ENCODE assay signal across 9 mouse cellular contexts in the genomic region with DNA sequence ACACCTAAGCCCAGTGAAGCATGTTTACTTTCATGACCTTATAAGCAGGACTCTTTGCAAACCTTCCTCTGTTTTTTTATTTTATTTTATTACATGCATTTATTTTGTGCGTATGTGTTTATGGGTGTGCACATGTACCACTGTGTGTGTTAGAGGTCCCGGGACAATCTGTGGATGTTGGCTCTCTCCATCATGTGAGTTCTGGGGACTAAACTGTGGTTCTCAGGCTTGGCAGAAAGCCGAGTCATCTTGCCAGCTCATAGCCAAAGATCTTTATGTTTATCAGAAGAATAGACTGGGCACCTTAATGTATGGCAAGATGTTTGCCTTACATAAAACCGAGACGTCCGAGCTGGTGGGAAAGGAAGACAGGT. TPM values are rescaled to one million over a fixed set of nuclear protein-coding genes. Genes with fewer than 3 reads are reported as not detected.
A peak's percentile ranks its signal among the peaks of the same experiment; 100 is the strongest.
DNase-seq lines count a peak whose midpoint lies in the region; ATAC-seq lines count a peak whose summit lies in the region.
"Had no signal": no experiment of that assay in that cellular context is flagged by ENCODE, and none has a peak within 500 bp of the region (broad histone marks: within the 10 kb centered on the region; RNA-seq: fewer than 3 reads in every experiment).

No protein-coding gene starts in this region.

- H3K4me2 ChIP-seq in kidney, embryonic 15.5 days: peak overlapping the region; percentile 41; the same call in 1 of the 2 replicates
- peak overlapping the region; percentile 35 for H3K4me2 ChIP-seq in embryonic facial prominence, embryonic 15.5 days (replicated peaks)
- no peak overlapping the region; the same call in 1 of the 2 replicates for H3K4me2 ChIP-seq in midbrain, embryonic 12.5 days (replicated peaks)

- no peaks in the 10 kb centered on the region for H3K27me3 ChIP-seq in kidney, embryonic 15.5 days
- no peaks in the 10 kb centered on the region for H3K27me3 ChIP-seq in embryonic facial prominence, embryonic 15.5 days
- peaks cover 11% of the 10 kb centered on the region; the same call in 1 of the 2 replicates for H3K27me3 ChIP-seq in midbrain, embryonic 12.5 days

- 61% methylated on average over 6 of the region's 6 CpGs for WGBS in kidney, embryonic 15.5 days
- 29% methylated on average over 6 of the region's 6 CpGs for WGBS in embryonic facial prominence, embryonic 15.5 days
- WGBS in midbrain, embryonic 12.5 days: 59% methylated on average over 6 of the region's 6 CpGs

- H3K9ac ChIP-seq in kidney, embryonic 15.5 days: no peak overlapping the region
- H3K9ac ChIP-seq in embryonic facial prominence, embryonic 15.5 days: no peak overlapping the region
- H3K9ac ChIP-seq in midbrain, embryonic 12.5 days (replicated peaks): no peak overlapping the region

- H3K4me3 ChIP-seq in kidney, embryonic 15.5 days (replicated peaks): no peak overlapping the region
- no peak overlapping the region for H3K4me3 ChIP-seq in embryonic facial prominence, embryonic 15.5 days (replicated peaks)
- H3K4me3 ChIP-seq in midbrain, embryonic 12.5 days: no peak overlapping the region

- peak; percentile 38 to 45 for DNase-seq in cerebellum, postnatal 10 days
- DNase-seq in cerebellum, postnatal 4 days (ENCODE audit: low spot score in 2 of 2): no peak
- no peak for DNase-seq in kidney, postnatal 4 days
- no peak for DNase-seq in left cerebral cortex, adult 18-20 months (ENCODE audit: low spot score in 2 of 2)
- DNase-seq: gastrocnemius, postnatal 25 days had no signal

- H3K4me1 ChIP-seq in kidney, embryonic 15.5 days: peaks cover 27% of the 10 kb centered on the region
- peaks cover 40% of the 10 kb centered on the region for H3K4me1 ChIP-seq in embryonic facial prominence, embryonic 15.5 days
- H3K4me1 ChIP-seq in midbrain, embryonic 12.5 days: peaks cover 25% of the 10 kb centered on the region

- H3K9me3 ChIP-seq in kidney, embryonic 15.5 days (replicated peaks): no peaks in the 10 kb centered on the region
- H3K9me3 ChIP-seq in embryonic facial prominence, embryonic 15.5 days (replicated peaks): no peaks in the 10 kb centered on the region
- no peaks in the 10 kb centered on the region for H3K9me3 ChIP-seq in midbrain, embryonic 12.5 days

- H3K27ac ChIP-seq in kidney, embryonic 15.5 days: peak overlapping the region; percentile 92
- peak overlapping the region; percentile 90 for H3K27ac ChIP-seq in embryonic facial prominence, embryonic 15.5 days (replicated peaks)
- peak overlapping the region; percentile 58; the same call in 1 of the 2 replicates for H3K27ac ChIP-seq in midbrain, embryonic 12.5 days (replicated peaks)

- no peaks in the 10 kb centered on the region for H3K36me3 ChIP-seq in kidney, embryonic 15.5 days
- no peaks in the 10 kb centered on the region for H3K36me3 ChIP-seq in embryonic facial prominence, embryonic 15.5 days
- no peaks in the 10 kb centered on the region for H3K36me3 ChIP-seq in midbrain, embryonic 12.5 days

- no peak for ATAC-seq in kidney, embryonic 15.5 days (replicated peaks; ENCODE audit: low FRiP score)
- no peak for ATAC-seq in embryonic facial prominence, embryonic 15.5 days (ENCODE audit: insufficient number of reproducible peaks, low FRiP score, low TSS enrichment, low read depth)
- no peak for ATAC-seq in midbrain, embryonic 12.5 days (ENCODE audit: low FRiP score, low read depth)
- ATAC-seq in cerebellum, adult (ENCODE audit: insufficient number of reproducible peaks, low FRiP score, low TSS enrichment): no peak

RNA-seq across cellular contexts. Expression of a gene that starts 27.8 kb away (rescaled TPM):
- polyA plus RNA-seq in kidney, embryonic 15.5 days (2015; fragmentation: Nextera tagmentation; extraction: Ambion mirVana): 25.7 and 27.7 TPM in 2 replicates
- polyA plus RNA-seq in embryonic facial prominence, embryonic 15.5 days (2015; fragmentation: Nextera tagmentation; extraction: Ambion mirVana): 23.4 and 25.9 TPM in 2 replicates
- 8.5 and 11.8 TPM in 2 replicates for polyA plus RNA-seq in midbrain, embryonic 12.5 days (2016; fragmentation: Nextera tagmentation; extraction: Ambion mirVana)
- 10 to 100 TPM; 33.5 to 34.4 TPM for total RNA-seq in left cerebral cortex, adult 18-20 months (2021)

Comparison
In these comparisons a context has a peak if more than half of its experiments do, and no peak if none do; other contexts are left out.
1. DNase-seq: peak in cerebellum, postnatal 10 days (2 of 2); none in cerebellum, postnatal 4 days (0 of 2), kidney, postnatal 4 days (0 of 2) and left cerebral cortex, adult 18-20 months (0 of 2).
2. Peak in every context shown above with its lines, with median percentiles within 50 percentile points of each other: H3K27ac ChIP-seq.